Mouse (Mus musculus) neural tube, embryonic 15.5 days (tissue): Measurements from ENCODE around the gene Nfix. TPM values are rescaled to one million over a fixed set of nuclear protein-coding genes. Genes with fewer than 3 reads are reported as not detected.

Source experiments
- ATAC-seq: fragments of 200-750 bp; cut with Nextera tagmentation; 2 replicates; pipeline ENCODE4 v1.8.0; 2017; ENCODE audit warnings: mild to moderate bottlenecking, moderate TSS enrichment, moderate library complexity; ENCODE audit not compliant: low FRiP score
- H3K27ac ChIP-seq: fragments of 300-500 bp; sonication (generic); replicated peaks from 2 replicates; pipeline ENCODE4 v1.5.1; 2015; ENCODE audit warnings: mild to moderate bottlenecking, inconsistent platforms
- H3K27me3 ChIP-seq: fragments of 300-500 bp; sonication (generic); replicated peaks from 2 replicates; pipeline ENCODE4 v1.6.1; 2015; ENCODE audit warnings: inconsistent platforms
- H3K36me3 ChIP-seq: fragments of 300-500 bp; sonication (generic); 2 replicates; pipeline ENCODE4 v1.6.1; 2015; ENCODE audit warnings: inconsistent platforms
- H3K4me1 ChIP-seq: fragments of 300-500 bp; sonication (generic); 2 replicates; pipeline ENCODE4 v1.6.1; 2015; ENCODE audit warnings: inconsistent platforms
- H3K4me2 ChIP-seq: fragments of 300-500 bp; sonication (generic); 2 replicates; pipeline ENCODE4 v1.6.1; 2015; ENCODE audit warnings: inconsistent platforms, mild to moderate bottlenecking, moderate library complexity
- H3K4me3 ChIP-seq: fragments of 300-500 bp; sonication (generic); replicated peaks from 2 replicates; pipeline ENCODE4 v1.5.1; 2015; ENCODE audit warnings: mild to moderate bottlenecking, inconsistent platforms
- H3K9ac ChIP-seq: fragments of 300-500 bp; sonication (generic); replicated peaks from 2 replicates; pipeline ENCODE4 v1.6.1; 2015; ENCODE audit warnings: mild to moderate bottlenecking, inconsistent platforms
- H3K9me3 ChIP-seq: fragments of 300-500 bp; sonication (generic); replicated peaks from 2 replicates; pipeline ENCODE4 v1.6.1; 2016; ENCODE audit warnings: inconsistent platforms
- WGBS: fragments of 180-500 bp; shearing (Covaris S2); methylation state at CpG from one replicate; pipeline ENCODE4 v1.1.7; 2015; ENCODE audit warnings: mixed read lengths; 5-methylcytosine and 5-hydroxymethylcytosine counted together
- polyA plus RNA-seq: library from polyadenylated mRNA; unstranded; fragments of >200 nt; fragmentation: Nextera tagmentation; extraction: Ambion mirVana; gene quantifications from 2 replicates; pipeline ENCODE4 v1.2.1, GENCODE M21; 2015

Gene Nfix
- polyA plus RNA-seq, result 60.3 and 70.5 TPM in 2 replicates

DNA sequence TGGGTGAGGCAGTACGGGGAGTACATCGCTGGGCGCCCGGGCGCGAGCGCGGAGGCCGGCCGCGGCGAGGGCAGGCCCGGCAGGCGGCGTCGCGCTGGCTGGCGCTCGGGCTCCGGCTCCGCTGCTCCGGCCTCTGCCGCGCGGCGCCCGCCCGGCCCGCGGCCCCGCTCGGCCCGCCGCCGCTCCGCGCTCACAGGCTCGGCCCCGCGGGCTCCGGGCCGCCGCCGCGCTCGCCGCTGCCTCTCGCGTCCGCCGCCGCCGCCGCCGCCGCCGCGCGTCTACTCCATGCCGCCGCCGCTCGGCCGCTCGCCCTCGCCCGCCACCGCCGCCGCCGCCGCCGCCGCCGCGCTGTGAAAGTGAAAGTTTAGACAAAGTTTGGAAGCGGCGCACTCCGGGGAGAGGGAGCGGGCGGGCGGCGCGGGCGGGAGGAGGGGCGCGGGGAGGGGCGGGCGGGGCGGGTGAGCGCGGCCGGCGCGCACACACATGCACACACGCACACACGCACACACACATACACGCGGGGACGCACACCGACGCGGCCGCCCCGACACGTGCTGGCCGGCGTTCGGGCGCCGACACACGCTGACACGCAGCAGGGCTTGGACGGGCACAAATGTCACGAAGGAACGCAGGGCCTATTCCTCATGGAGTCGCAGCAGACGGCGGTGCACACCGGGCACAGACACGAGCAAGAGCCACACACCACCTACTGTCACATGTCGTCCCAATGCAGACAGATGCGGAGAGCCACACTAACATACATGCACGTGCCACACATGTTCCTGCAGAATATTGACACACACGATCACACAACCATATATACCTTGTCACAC is at the start of gene Nfix:
Gene Nfix (minus strand): TSS at position 346 of the 833 bp plus-strand sequence.
- Histone ChIP-seq H3K27me3 (peaks cover 80% of the 10 kb centered on the region), H3K9ac (peak within 1 kb of the TSS; percentile 75), H3K9me3 (no peaks in the 10 kb centered on the region), H3K4me1 (peaks cover 39% of the 10 kb centered on the region), H3K4me2 (peak within 1 kb of the TSS; percentile 98), H3K4me3 (peak within 1 kb of the TSS; percentile 58), H3K27ac (peak within 1 kb of the TSS; percentile 83), H3K36me3 (no peaks in the 10 kb centered on the region)
- ATAC-seq, result peak; percentile 22; the same call in 1 of the 2 replicates
- 1% methylated on average over 38 of the region's 125 CpGs for WGBS

DNA sequence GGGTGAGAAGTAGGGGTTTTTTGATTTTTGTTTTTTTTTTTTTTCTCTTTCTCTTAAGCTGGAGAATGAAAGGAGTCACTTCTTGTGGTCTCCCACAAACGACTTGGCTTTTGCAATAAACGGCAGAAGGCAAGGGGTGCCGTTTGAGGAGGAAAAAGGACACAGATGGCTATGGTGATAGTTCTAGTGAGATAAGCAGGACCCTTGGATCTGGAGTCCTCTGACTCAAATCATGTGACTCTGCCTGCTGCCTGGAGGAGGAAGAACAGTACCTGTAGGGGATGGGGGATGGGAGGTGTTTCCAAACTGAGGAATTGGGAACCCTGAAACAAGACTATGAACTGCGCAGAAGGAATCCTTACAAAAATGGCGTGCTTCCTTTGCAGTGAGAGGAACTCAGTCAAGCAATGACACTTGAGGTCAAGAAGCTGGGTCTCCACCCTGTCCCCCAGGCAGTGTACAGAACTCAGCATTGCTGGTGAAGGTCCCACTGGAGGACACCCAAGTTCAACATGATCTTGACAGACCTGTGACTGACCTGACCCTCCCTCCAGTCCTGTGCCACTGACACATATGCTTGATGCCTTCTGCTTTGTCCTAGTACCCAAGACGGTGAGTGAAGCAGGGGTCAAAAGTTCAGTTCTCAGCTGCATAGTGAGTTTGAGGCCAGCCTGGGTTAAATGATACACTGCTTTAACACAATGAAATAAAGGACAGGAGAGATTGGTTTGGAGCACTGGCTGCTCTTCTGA is 47.7 kb upstream of the Nfix start:
- Histone ChIP-seq H3K4me2 (peak overlapping the region; percentile 79), H3K4me3 (peak overlapping the region; percentile 63), H3K27me3 (no peaks in the 10 kb centered on the region), H3K4me1 (peaks cover 34% of the 10 kb centered on the region), H3K27ac (peak overlapping the region; percentile 87), H3K9me3 (no peaks in the 10 kb centered on the region), H3K9ac (peak overlapping the region; percentile 74), H3K36me3 (peaks cover 24% of the 10 kb centered on the region)
- 39% methylated on average over 6 of the region's 6 CpGs for WGBS
- no peak for ATAC-seq

DNA sequence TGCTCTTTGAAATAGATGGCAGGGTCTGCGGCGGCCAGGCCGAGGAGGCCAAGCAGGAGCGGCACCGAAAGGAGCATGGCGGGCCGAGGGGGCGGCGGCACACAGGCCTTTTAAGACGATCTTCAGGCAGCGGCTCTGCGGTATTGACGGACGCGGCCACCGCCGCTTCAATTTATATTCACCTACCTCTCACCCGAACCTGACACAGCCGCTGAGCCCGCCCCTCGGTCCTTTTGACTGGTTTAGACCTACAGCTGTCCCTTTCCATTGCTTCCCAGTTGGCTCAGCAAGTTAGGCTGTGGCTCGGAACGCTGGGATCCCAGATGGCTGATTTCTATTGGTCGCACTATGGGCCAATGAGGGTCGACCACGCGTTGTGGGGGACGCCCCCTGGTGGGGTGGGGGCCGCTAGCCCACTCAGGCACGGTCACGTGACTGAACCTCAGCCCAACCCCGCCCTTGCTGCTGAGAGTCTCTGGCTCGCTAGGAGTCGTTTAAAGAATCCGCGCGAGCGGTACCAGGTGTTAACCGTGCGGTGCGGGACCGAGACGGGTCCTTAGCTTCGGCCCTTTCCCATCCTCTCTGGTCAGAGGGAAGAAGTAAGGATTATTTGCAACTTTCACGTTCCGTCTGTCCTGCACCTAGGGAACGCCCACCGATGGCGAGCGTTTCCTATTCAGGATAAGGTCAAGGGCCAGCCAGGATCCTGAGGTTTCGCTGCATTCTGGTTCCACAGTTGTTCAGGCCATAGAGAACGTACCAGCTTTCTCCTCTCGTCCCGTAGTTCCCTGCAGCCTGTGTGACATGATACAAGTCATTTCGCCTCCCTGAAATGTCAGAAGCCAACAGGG is 46.8 kb upstream of the Nfix start, which contains the start of gene Calr:
Gene Calr (minus strand): TSS at position 213 of the 851 bp plus-strand sequence.
- Histone ChIP-seq H3K9ac (peak within 1 kb of the TSS; percentile 89), H3K27ac (peak within 1 kb of the TSS; percentile 87), H3K4me2 (peak within 1 kb of the TSS; percentile 79), H3K4me3 (peak within 1 kb of the TSS; percentile 63), H3K36me3 (peaks cover 34% of the 10 kb centered on the region), H3K4me1 (peaks cover 42% of the 10 kb centered on the region), H3K27me3 (no peaks in the 10 kb centered on the region), H3K9me3 (no peaks in the 10 kb centered on the region)
- ATAC-seq, result peak; percentile 99
- under 1% methylated on average over 55 of the region's 55 CpGs for WGBS

DNA sequence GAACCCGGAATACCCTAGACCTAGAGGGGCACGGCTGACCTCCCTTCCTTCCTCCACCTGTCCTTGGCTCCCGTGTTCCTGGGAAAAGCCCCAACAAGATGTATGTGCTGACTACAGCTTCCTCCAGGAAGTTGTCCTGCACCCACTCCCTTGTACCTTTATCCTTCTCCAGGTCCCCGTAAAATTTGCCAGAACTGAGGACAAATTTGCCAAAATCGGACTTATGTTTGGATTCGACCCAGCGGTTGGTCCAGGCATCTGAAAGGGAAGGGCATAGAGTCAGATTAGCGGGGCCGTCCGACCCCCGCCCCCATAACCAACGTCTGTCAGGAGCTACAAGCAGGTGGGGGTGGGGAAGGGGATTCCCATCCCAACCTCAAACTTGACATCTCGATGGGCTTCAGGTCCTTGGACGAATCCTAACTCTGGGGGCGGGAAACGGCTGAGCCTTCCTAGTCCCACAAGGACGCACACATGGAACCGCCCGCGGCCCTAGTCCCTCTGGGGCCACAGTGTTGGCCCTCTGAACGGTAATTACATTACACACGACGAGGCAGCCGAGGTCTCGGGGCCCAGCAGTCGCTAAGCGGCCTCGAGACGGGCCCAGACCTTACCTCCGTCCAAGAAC is 46.1 kb upstream of the Nfix start:
- Histone ChIP-seq H3K9ac (peak overlapping the region; percentile 89), H3K36me3 (peaks cover 41% of the 10 kb centered on the region), H3K27me3 (no peaks in the 10 kb centered on the region), H3K4me1 (peaks cover 47% of the 10 kb centered on the region), H3K4me2 (peak overlapping the region; percentile 77), H3K9me3 (no peaks in the 10 kb centered on the region), H3K4me3 (peak overlapping the region; percentile 63), H3K27ac (peak overlapping the region; percentile 83)
- peak; percentile 21 for ATAC-seq
- 1% methylated on average over 30 of the region's 30 CpGs for WGBS

DNA sequence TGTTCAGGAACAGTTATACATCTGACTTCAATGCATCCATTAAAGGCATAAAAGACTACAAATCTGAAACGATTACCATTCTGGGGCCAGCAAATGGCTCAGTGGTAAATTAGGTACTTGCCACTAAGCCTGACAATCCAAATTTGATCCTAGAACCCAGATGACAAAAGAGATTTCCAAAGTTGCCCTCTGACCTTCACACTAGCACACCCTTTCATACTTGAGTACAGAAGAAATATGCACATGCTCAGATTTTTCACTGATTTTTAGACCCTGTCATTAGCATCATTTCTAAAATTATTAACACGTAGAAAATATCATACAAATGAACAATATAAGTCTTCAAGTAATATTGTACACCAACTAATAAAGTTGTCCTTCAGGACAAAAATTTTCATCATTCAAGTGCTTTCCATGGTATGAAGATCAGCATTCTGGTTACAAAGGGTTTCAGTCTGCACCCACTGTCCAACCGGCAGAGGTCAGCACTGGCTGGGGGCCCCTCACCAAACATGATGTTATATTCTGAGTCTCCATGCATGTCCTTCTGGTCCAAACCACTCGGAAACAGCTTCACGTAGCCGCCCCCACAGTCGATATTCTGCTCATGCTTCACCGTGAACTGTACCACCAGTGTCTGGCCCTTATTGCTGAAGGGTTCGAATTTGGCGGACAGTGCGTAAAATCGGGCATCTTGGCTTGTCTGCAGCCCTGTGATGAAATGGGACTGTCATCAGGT is 45.4 kb upstream of the Nfix start:
- Histone ChIP-seq H3K27me3 (no peaks in the 10 kb centered on the region), H3K36me3 (peaks cover 42% of the 10 kb centered on the region), H3K27ac (peak overlapping the region; percentile 83), H3K9me3 (no peaks in the 10 kb centered on the region), H3K4me3 (peak overlapping the region; percentile 63), H3K4me2 (peak overlapping the region; percentile 77), H3K9ac (peak overlapping the region; percentile 89), H3K4me1 (peaks cover 48% of the 10 kb centered on the region)
- no peak for ATAC-seq
- WGBS, result 17% methylated on average over 12 of the region's 12 CpGs

DNA sequence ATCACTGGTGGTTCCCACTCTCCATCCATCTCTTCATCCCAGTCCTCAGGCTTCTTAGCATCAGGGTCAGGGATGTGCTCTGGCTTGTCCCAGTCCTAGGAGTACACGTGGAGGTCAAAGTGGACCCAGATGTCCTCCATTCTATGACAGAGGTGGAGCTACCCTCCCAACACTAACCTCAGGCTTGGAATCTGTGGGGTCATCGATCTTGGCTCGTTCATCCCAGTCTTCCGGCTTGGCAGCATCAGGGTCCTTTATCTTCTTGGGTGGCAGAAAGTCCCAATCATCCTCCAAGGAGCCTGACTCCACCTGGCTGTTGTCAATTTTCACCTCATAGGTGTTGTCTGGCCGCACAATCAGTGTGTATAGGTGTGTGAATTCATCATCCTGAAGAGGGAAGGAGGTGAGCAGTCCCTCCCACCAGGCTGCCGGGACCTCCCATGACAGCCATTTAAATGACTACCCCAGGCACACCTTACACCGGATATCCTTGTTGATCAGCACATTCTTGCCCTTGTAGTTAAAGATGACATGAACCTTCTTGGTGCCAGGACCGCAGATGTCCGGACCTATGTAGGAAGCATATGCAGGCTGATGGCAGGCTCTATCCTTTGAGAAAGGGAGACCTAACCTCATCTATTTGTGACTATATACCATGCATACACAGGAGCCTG is 44.4 kb upstream of the Nfix start:
- H3K36me3 ChIP-seq, result peaks cover 42% of the 10 kb centered on the region
- peaks cover 51% of the 10 kb centered on the region for H3K4me1 ChIP-seq
- H3K4me3 ChIP-seq, result peak overlapping the region; percentile 63
- no peaks in the 10 kb centered on the region for H3K9me3 ChIP-seq
- peak overlapping the region; percentile 54; the same call in 1 of the 2 replicates for H3K27ac ChIP-seq
- WGBS, result 89% methylated on average over 9 of the region's 9 CpGs
- H3K9ac ChIP-seq, result peak overlapping the region; percentile 89; the same call in 1 of the 2 replicates
- H3K4me2 ChIP-seq, result peak overlapping the region; percentile 77
- no peak for ATAC-seq
- H3K27me3 ChIP-seq, result no peaks in the 10 kb centered on the region

DNA sequence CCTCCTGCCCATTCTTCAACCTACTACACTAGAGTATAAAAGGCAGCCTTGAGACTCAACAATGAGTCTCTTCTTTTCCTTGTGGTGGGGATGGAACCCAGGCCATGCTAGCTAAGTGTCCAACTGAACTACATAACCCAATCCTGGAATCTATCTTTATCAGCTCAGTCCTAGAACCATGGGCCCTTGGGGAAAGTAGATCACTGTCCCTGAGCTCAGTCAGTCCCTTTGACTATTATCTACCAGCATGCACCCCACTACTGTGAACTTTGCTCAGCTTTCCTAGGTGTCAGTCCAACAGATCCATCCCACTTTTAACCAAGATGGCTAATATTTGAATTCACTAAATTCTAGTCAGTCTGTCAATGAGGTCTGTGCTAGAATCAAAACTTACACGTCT is 41.4 kb upstream of the Nfix start:
- 83% methylated on average over 1 of the region's 1 CpGs for WGBS
- Histone ChIP-seq H3K4me2 (no peak overlapping the region), H3K27ac (no peak overlapping the region), H3K9ac (no peak overlapping the region), H3K36me3 (peaks cover 67% of the 10 kb centered on the region), H3K9me3 (no peaks in the 10 kb centered on the region), H3K4me1 (peaks cover 57% of the 10 kb centered on the region), H3K4me3 (no peak overlapping the region), H3K27me3 (no peaks in the 10 kb centered on the region)
- no peak for ATAC-seq

DNA sequence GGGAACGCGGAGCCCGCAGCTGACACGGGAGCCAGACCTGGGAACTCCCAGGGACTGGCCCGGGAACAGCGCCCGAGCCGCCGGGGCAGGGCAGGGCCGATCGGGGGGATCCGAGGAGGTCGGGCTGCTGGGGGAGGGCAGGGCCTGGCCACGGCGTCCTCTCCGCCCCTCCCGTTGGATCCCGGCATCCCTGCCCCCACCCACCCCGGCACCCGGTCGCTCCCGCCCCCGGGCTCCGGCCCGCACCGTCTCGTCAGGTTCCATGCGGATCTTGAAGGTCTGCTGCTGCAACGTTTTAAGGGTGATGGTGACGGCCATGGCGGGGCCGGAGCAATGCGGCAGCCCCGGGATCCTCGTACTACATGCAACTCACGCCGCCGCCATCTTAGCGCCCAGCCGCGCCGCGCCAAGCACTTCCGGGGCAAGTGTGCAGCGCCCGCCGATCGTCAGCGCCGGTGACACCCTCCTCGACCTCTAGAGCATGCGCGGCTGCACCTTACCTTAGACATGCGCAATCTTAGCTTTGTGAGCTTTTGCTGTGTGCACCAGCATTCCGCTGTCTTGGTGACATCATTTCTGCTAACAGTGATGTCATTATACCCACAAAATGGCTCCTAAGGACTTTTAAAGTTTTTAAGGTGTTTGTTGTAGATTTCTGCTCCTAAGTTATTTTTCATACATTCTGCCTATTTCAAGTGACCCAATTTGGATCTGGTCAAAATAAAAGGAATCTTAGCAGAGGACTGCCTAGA is 40.3 kb upstream of the Nfix start, which contains the start of gene Rad23a:
Gene Rad23a (minus strand): TSS at position 418 of the 752 bp plus-strand sequence.
- under 1% methylated on average over 54 of the region's 55 CpGs for WGBS
- H3K9ac ChIP-seq, result peak within 1 kb of the TSS; percentile 74
- H3K36me3 ChIP-seq, result peaks cover 77% of the 10 kb centered on the region
- ATAC-seq, result peak; percentile 96
- peak within 1 kb of the TSS; percentile 64 for H3K4me2 ChIP-seq
- H3K27me3 ChIP-seq, result no peaks in the 10 kb centered on the region
- H3K27ac ChIP-seq, result peak within 1 kb of the TSS; percentile 91
- H3K4me3 ChIP-seq, result peak within 1 kb of the TSS; percentile 74
- H3K9me3 ChIP-seq, result no peaks in the 10 kb centered on the region
- peaks cover 65% of the 10 kb centered on the region for H3K4me1 ChIP-seq

DNA sequence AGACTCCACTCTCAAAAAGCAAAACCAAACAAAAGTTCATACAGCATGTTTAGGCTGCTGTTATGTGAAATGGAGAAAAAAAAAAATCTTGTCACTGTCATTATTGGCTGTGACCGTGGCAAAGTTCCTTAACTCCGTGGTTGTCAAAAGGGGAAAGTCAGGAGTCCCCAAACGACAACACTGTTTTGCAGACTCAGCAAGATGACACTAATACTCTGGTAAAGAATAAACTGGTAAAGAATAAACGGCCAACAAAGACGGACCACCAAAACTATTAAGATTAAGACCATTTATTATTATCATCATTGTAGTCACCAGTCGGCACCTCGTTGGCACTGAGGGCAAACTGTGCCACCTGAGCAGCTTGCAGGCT is 39.7 kb upstream of the Nfix start:
- 3% methylated on average over 7 of the region's 7 CpGs for WGBS
- no peaks in the 10 kb centered on the region for H3K27me3 ChIP-seq
- H3K36me3 ChIP-seq, result peaks cover 77% of the 10 kb centered on the region
- no peak for ATAC-seq
- H3K4me1 ChIP-seq, result peaks cover 63% of the 10 kb centered on the region
- peak overlapping the region; percentile 74 for H3K4me3 ChIP-seq
- H3K4me2 ChIP-seq, result peak overlapping the region; percentile 64
- H3K27ac ChIP-seq, result peak overlapping the region; percentile 91
- H3K9ac ChIP-seq, result peak overlapping the region; percentile 74
- H3K9me3 ChIP-seq, result no peaks in the 10 kb centered on the region
